ENCODE assay signal across 12 mouse cellular contexts in genomic region chr4:72122343-72122742, GRCm38 (mm10).
DNase-seq lines count a peak whose midpoint lies in the region; ATAC-seq and TF ChIP-seq lines count a peak whose summit lies in the region.
"Had no signal": no experiment of that assay in that cellular context is flagged by ENCODE, and none has a peak within 500 bp of the region (broad histone marks: within the 10 kb centered on the region; RNA-seq: fewer than 3 reads in every experiment).

No protein-coding gene starts in this region.

- intact Hi-C loops in heart, postnatal 14 days (cut with DNase I), result no loop called here

- H3K27ac ChIP-seq in liver, embryonic 16.5 days (ENCODE audit: low read length), result peak overlapping the region; percentile 22; the same call in 1 of the 2 replicates
- H3K27ac ChIP-seq in small intestine, adult 2 months (ENCODE audit: insufficient read depth, low read depth, low read length), result peak overlapping the region; percentile 90
- H3K27ac ChIP-seq: kidney, postnatal 0 days; midbrain, embryonic 15.5 days had no signal

- 23% methylated on average over 2 of the region's 2 CpGs for WGBS in liver, embryonic 16.5 days (ENCODE audit: insufficient replicate concordance)
- 35% methylated on average over 2 of the region's 2 CpGs for WGBS in small intestine, adult 2 months

- H3K4me3 ChIP-seq in megakaryocyte, embryonic 14.5 days (replicated peaks), result peak overlapping the region; percentile 65
- no peak overlapping the region for H3K4me3 ChIP-seq in liver, embryonic 16.5 days (ENCODE audit: low read depth, low read length)
- no peak overlapping the region for H3K4me3 ChIP-seq in small intestine, adult 2 months (ENCODE audit: low read depth, low read length)
- H3K4me3 ChIP-seq: midbrain, embryonic 15.5 days had no signal

- no peak for ATAC-seq in megakaryocyte, adult 5-6 weeks (ENCODE audit: poor library complexity, severe bottlenecking)
- ATAC-seq in liver, embryonic 16.5 days (ENCODE audit: low read depth), result peak; percentile 72

- H3K27me3 ChIP-seq in megakaryocyte, embryonic 14.5 days (replicated peaks), result no peaks in the 10 kb centered on the region
- H3K27me3 ChIP-seq in liver, embryonic 16.5 days (ENCODE audit: control insufficient read depth, insufficient read depth, low read depth, low read length), result no peaks in the 10 kb centered on the region
- H3K27me3 ChIP-seq in small intestine, adult 2 months (ENCODE audit: control insufficient read depth, insufficient read depth, low read length), result no peaks in the 10 kb centered on the region
- H3K27me3 ChIP-seq: midbrain, embryonic 15.5 days had no signal

- peak; percentile 93 for DNase-seq in heart, adult 11 months
- no peak for DNase-seq in heart, postnatal 14 days
- DNase-seq in urinary bladder, postnatal 25 days (ENCODE audit: low spot score), result no peak
- no peak for DNase-seq in adrenal gland, adult 8-10 months
- DNase-seq: adrenal gland, postnatal 10 days; cerebellum, postnatal 14 days had no signal

- H3K4me2 ChIP-seq in liver, embryonic 16.5 days (ENCODE audit: low read depth, low read length), result no peak overlapping the region
- H3K4me2 ChIP-seq: midbrain, embryonic 15.5 days had no signal

- TF ChIP-seq POLR2A in small intestine, adult 2 months (IDR thresholded peaks at IDR 0.05; ENCODE audit: low read depth, low read length), result no peak

- peaks cover 57% of the 10 kb centered on the region for H3K4me1 ChIP-seq in megakaryocyte, embryonic 14.5 days
- no peaks in the 10 kb centered on the region for H3K4me1 ChIP-seq in liver, embryonic 16.5 days (ENCODE audit: control insufficient read depth, low read depth, low read length)
- H3K4me1 ChIP-seq in small intestine, adult 2 months (ENCODE audit: control insufficient read depth, insufficient read depth, insufficient read length, low read length), result peaks cover 30% of the 10 kb centered on the region
- H3K4me1 ChIP-seq: midbrain, embryonic 15.5 days had no signal

- H3K9ac ChIP-seq in liver, embryonic 16.5 days (ENCODE audit: low read depth, low read length), result no peak overlapping the region
- H3K9ac ChIP-seq: midbrain, embryonic 15.5 days had no signal

- no peak for TF ChIP-seq CTCF in small intestine, adult 2 months (IDR thresholded peaks at IDR 0.05; ENCODE audit: extremely low read depth, insufficient read length, insufficient replicate concordance, low read depth, low read length)

- peaks cover 67% of the 10 kb centered on the region for H3K36me3 ChIP-seq in megakaryocyte, embryonic 14.5 days (replicated peaks; ENCODE audit: low read length)
- H3K36me3 ChIP-seq in liver, embryonic 16.5 days (ENCODE audit: control insufficient read depth, insufficient read depth), result no peaks in the 10 kb centered on the region; the same call in none of the 2 replicates
- peaks cover 32% of the 10 kb centered on the region for H3K36me3 ChIP-seq in small intestine, adult 2 months (ENCODE audit: control insufficient read depth, insufficient read depth, low read length)

- H3K9me3 ChIP-seq in megakaryocyte, embryonic 14.5 days, result no peaks in the 10 kb centered on the region
- H3K9me3 ChIP-seq in liver, embryonic 16.5 days (replicated peaks; ENCODE audit: control insufficient read depth, low read length), result no peaks in the 10 kb centered on the region
- H3K9me3 ChIP-seq: midbrain, embryonic 15.5 days had no signal
